Mouse (Mus musculus) heart, postnatal 0 days (tissue): ENCODE data around the gene Iqcf4. TPM values are rescaled to one million over a fixed set of nuclear protein-coding genes. Genes with fewer than 3 reads are reported as not detected.

Experiments used
- ATAC-seq: fragments of 200-750 bp; cut with Nextera tagmentation; 2 replicates; pipeline ENCODE4 v1.8.0; 2017; ENCODE audit warnings: low read depth, moderate number of reproducible peaks, moderate library complexity; ENCODE audit not compliant: insufficient read depth
- DNase-seq: peaks from one replicate; pipeline ENCODE4 v3.0.0-alpha.2; 2016; ENCODE audit warnings: low spot score
- H3K27ac ChIP-seq: fragments of 300-500 bp; sonication (generic); 2 replicates; pipeline ENCODE4 v1.5.1; 2014; ENCODE audit warnings: low read depth, mild to moderate bottlenecking
- H3K27me3 ChIP-seq: fragments of 300-500 bp; sonication (generic); 2 replicates; pipeline ENCODE4 v1.6.1; 2014; ENCODE audit warnings: low read length, mixed read lengths; ENCODE audit not compliant: control insufficient read depth, insufficient read depth
- H3K36me3 ChIP-seq: fragments of 300-500 bp; sonication (generic); replicated peaks from 2 replicates; pipeline ENCODE4 v1.6.1; 2014; ENCODE audit warnings: low read length, mixed read lengths; ENCODE audit not compliant: control insufficient read depth, insufficient read depth
- H3K4me1 ChIP-seq: fragments of 300-500 bp; sonication (generic); 2 replicates; pipeline ENCODE4 v1.6.1; 2014; ENCODE audit warnings: antibody characterized with exemption; ENCODE audit not compliant: control insufficient read depth, insufficient read depth
- H3K4me2 ChIP-seq: fragments of 300-500 bp; sonication (generic); 2 replicates; pipeline ENCODE4 v1.6.1; 2014; ENCODE audit warnings: low read depth, mild to moderate bottlenecking, low read length, moderate library complexity
- H3K4me3 ChIP-seq: fragments of 300-500 bp; sonication (generic); 2 replicates; pipeline ENCODE4 v1.5.1; 2014; ENCODE audit warnings: low read depth, low read length
- H3K9ac ChIP-seq: fragments of 300-500 bp; sonication (generic); replicated peaks from 2 replicates; pipeline ENCODE4 v1.6.1; 2014; ENCODE audit warnings: low read depth, low read length, mixed read lengths
- H3K9me3 ChIP-seq: fragments of 300-500 bp; sonication (generic); replicated peaks from 2 replicates; pipeline ENCODE4 v1.6.1; 2016; ENCODE audit warnings: low read length; ENCODE audit not compliant: control insufficient read depth
- CTCF ChIP-seq: IDR thresholded peaks from 2 replicates; pipeline ENCODE4 v1.5.1; 2016; ENCODE audit warnings: antibody characterized with exemption, control low read depth, low read depth
- EP300 ChIP-seq: IDR thresholded peaks from 2 replicates; pipeline ENCODE4 v1.6.1; 2016; ENCODE audit warnings: antibody characterized with exemption, low read depth
- WGBS: fragments of 180-500 bp; shearing (Covaris S2); extraction: QIAGEN DNeasy Blood & Tissue Kit; methylation state at CpG from one replicate; pipeline ENCODE4 v1.1.7; 2014; 5-methylcytosine and 5-hydroxymethylcytosine counted together
- polyA plus RNA-seq: library from polyadenylated mRNA; unstranded; fragments of >200 nt; fragmentation: Nextera tagmentation; extraction: Ambion mirVana; gene quantifications from 2 replicates; pipeline ENCODE4 v1.2.1, GENCODE M21; 2015
- total RNA-seq: library from RNA; depleted of rRNA; stranded (reverse); fragments of >200 nt; gene quantifications from 2 replicates; pipeline ENCODE4 v1.2.3, GENCODE M21; 2014; ENCODE audit warnings: low replicate concordance

Iqcf4 gene
- total and polyA plus RNA-seq, 2 experiments from 2014 or later, result not detected

GRCm38 (mm10) chr9:106562291-106562690 is 8.5 kb downstream of the Iqcf4 start:
- 77% methylated on average over 11 of the region's 11 CpGs for WGBS
- Histone ChIP-seq H3K9ac (no peak overlapping the region), H3K9me3 (no peaks in the 10 kb centered on the region), H3K27me3 (no peaks in the 10 kb centered on the region), H3K4me2 (no peak overlapping the region), H3K27ac (no peak overlapping the region), H3K4me1 (no peaks in the 10 kb centered on the region), H3K4me3 (no peak overlapping the region), H3K36me3 (no peaks in the 10 kb centered on the region)
- DNase-seq (no peak), ATAC-seq (no peak)
- no peak for TF ChIP-seq CTCF
- no peak for TF ChIP-seq EP300

GRCm38 (mm10) chr9:106561531-106561930 is 9.3 kb downstream of the Iqcf4 start, which contains the start of gene Iqcf3:
Gene Iqcf3, minus strand, starts transcription at chr9:106561631.
- H3K4me1 ChIP-seq, result no peaks in the 10 kb centered on the region
- H3K4me3 ChIP-seq, result no peak within 1 kb of the TSS
- WGBS, result 81% methylated on average over 5 of the region's 5 CpGs
- H3K9me3 ChIP-seq, result no peaks in the 10 kb centered on the region
- H3K4me2 ChIP-seq, result no peak within 1 kb of the TSS
- no peak for TF ChIP-seq CTCF
- TF ChIP-seq EP300, result no peak
- no peak within 1 kb of the TSS for H3K9ac ChIP-seq
- no peaks in the 10 kb centered on the region for H3K27me3 ChIP-seq
- ATAC-seq, result no peak
- H3K27ac ChIP-seq, result no peak within 1 kb of the TSS
- no peak for DNase-seq
- no peaks in the 10 kb centered on the region for H3K36me3 ChIP-seq

GRCm38 (mm10) chr9:106534975-106535374 is 35.8 kb downstream of the Iqcf4 start:
- H3K9ac ChIP-seq, result no peak overlapping the region
- WGBS, result 73% methylated on average over 11 of the region's 11 CpGs
- H3K27ac ChIP-seq, result no peak overlapping the region
- no peaks in the 10 kb centered on the region for H3K9me3 ChIP-seq
- DNase-seq (no peak), ATAC-seq (no peak)
- no peak overlapping the region for H3K4me3 ChIP-seq
- TF ChIP-seq EP300 (no peak), CTCF (no peak)
- H3K4me1 ChIP-seq, result no peaks in the 10 kb centered on the region
- H3K27me3 ChIP-seq, result no peaks in the 10 kb centered on the region
- H3K4me2 ChIP-seq, result no peak overlapping the region
- H3K36me3 ChIP-seq, result no peaks in the 10 kb centered on the region

GRCm38 (mm10) chr9:106534296-106534695 is 36.5 kb downstream of the Iqcf4 start:
- no peaks in the 10 kb centered on the region for H3K9me3 ChIP-seq
- no peaks in the 10 kb centered on the region for H3K36me3 ChIP-seq
- ATAC-seq (no peak), DNase-seq (no peak)
- no peak overlapping the region for H3K4me2 ChIP-seq
- 91% methylated on average over 7 of the region's 7 CpGs for WGBS
- no peaks in the 10 kb centered on the region for H3K27me3 ChIP-seq
- no peaks in the 10 kb centered on the region for H3K4me1 ChIP-seq
- TF ChIP-seq CTCF (no peak), EP300 (no peak)
- H3K9ac ChIP-seq, result no peak overlapping the region
- H3K27ac ChIP-seq, result no peak overlapping the region
- no peak overlapping the region for H3K4me3 ChIP-seq

DNA sequence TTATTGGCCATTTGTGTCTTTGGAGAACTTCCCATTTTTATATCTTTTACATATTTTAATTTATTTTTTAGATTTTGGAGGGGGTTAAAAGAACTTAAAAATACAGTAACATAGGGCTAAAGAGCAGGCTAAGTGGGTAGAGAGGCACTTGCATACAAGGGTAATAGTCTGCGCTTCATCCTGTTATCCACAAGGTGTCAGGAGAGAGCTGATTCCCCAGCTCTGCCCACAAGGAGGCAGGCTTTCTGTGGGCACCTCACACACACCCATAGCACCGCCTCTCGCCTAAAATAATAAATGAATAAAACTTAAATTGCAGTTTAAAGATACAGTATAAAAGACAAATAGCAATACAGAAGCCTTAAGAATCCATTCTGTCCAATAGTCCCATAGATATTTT is 39.0 kb downstream of the Iqcf4 start:
- DNase-seq (no peak), ATAC-seq (no peak)
- Histone ChIP-seq H3K36me3 (no peaks in the 10 kb centered on the region), H3K9ac (no peak overlapping the region), H3K27ac (no peak overlapping the region), H3K4me1 (no peaks in the 10 kb centered on the region), H3K9me3 (no peaks in the 10 kb centered on the region), H3K4me2 (no peak overlapping the region), H3K27me3 (no peaks in the 10 kb centered on the region), H3K4me3 (no peak overlapping the region)
- 30% methylated on average over 3 of the region's 3 CpGs for WGBS
- TF ChIP-seq EP300 (no peak), CTCF (peak; percentile 80)

- Histone ChIP-seq H3K4me3 (no peak overlapping the region), H3K9ac (no peak overlapping the region), H3K36me3 (no peaks in the 10 kb centered on the region), H3K27me3 (no peaks in the 10 kb centered on the region), H3K9me3 (no peaks in the 10 kb centered on the region), H3K4me2 (no peak overlapping the region), H3K4me1 (no peaks in the 10 kb centered on the region), H3K27ac (no peak overlapping the region)
- WGBS, result 65% methylated on average over 8 of the region's 8 CpGs
- no peak for DNase-seq
- no peak for TF ChIP-seq EP300
- TF ChIP-seq CTCF, result no peak
- ATAC-seq, result no peak
Measured at GRCm38 (mm10) chr9:106519909-106520308, 50.9 kb downstream of the Iqcf4 start.
